Mouse (Mus musculus) thymus, adult 2 months (tissue): ENCODE measurements around the gene Pmvk.
A peak's percentile ranks its signal among the peaks of the same experiment; 100 is the strongest.

Experiments used
- CTCF ChIP-seq: fragments of 200-500 bp; IDR thresholded peaks from 2 replicates; pipeline ENCODE4 v1.5.1; 2012; ENCODE audit warnings: mild to moderate bottlenecking, control low read depth, low read length, moderate library complexity, borderline replicate concordance; ENCODE audit not compliant: control insufficient read depth, poor library complexity, insufficient read depth; ENCODE audit errors: extremely low read depth
- POLR2A ChIP-seq: fragments of 200-500 bp; IDR thresholded peaks from 2 replicates; pipeline ENCODE4 v1.6.1; 2012; ENCODE audit warnings: mild to moderate bottlenecking, low read length, control low read depth, moderate library complexity; ENCODE audit not compliant: control insufficient read depth, poor library complexity, insufficient read depth; ENCODE audit errors: extremely low read depth

- TF ChIP-seq CTCF (peak; percentile 42; the same call in 1 of the 2 replicates), POLR2A (peak; percentile 44; the same call in 1 of the 2 replicates)
These were observed 23.9 kb upstream of the Pmvk start, which contains the start of gene Pygo2 for GRCm38 (mm10) chr3:89430171-89431159.
